Mouse (Mus musculus) lung, postnatal 0 days (tissue): ENCODE results near the gene Aasdhppt. TPM values are rescaled to one million over a fixed set of nuclear protein-coding genes. Genes with fewer than 3 reads are reported as not detected.

ENCODE experiments used
- ATAC-seq: fragments of 200-750 bp; cut with Nextera tagmentation; 2 replicates; pipeline ENCODE4 v1.8.0; 2017; ENCODE audit warnings: moderate library complexity
- DNase-seq: peaks from one replicate; pipeline ENCODE4 v3.0.0-alpha.2; 2016; ENCODE audit warnings: low spot score
- H3K27ac ChIP-seq: fragments of 300-500 bp; sonication (generic); 2 replicates; pipeline ENCODE4 v1.5.1; 2014; ENCODE audit warnings: antibody characterized with exemption, mild to moderate bottlenecking, low read length, mixed read lengths
- H3K27me3 ChIP-seq: fragments of 300-500 bp; sonication (generic); replicated peaks from 2 replicates; pipeline ENCODE4 v1.6.1; 2014; ENCODE audit warnings: low read length, mixed read lengths; ENCODE audit not compliant: insufficient read depth
- H3K36me3 ChIP-seq: fragments of 300-500 bp; sonication (generic); 2 replicates; pipeline ENCODE4 v1.6.1; 2014; ENCODE audit warnings: low read length, mixed read lengths; ENCODE audit not compliant: insufficient read depth
- H3K4me1 ChIP-seq: fragments of 300-500 bp; sonication (generic); 2 replicates; pipeline ENCODE4 v1.6.1; 2014; ENCODE audit warnings: antibody characterized with exemption, low read depth, low read length, mixed read lengths; ENCODE audit not compliant: insufficient read depth
- H3K4me2 ChIP-seq: fragments of 300-500 bp; sonication (generic); replicated peaks from 2 replicates; pipeline ENCODE4 v1.6.1; 2014; ENCODE audit warnings: low read depth, mild to moderate bottlenecking, low read length, moderate library complexity, mixed read lengths
- H3K4me3 ChIP-seq: fragments of 300-500 bp; sonication (generic); 2 replicates; pipeline ENCODE4 v1.5.1; 2014; ENCODE audit warnings: low read depth, low read length
- H3K9ac ChIP-seq: fragments of 300-500 bp; sonication (generic); replicated peaks from 2 replicates; pipeline ENCODE4 v1.6.1; 2014; ENCODE audit warnings: low read depth, mild to moderate bottlenecking
- H3K9me3 ChIP-seq: fragments of 300-500 bp; sonication (generic); 2 replicates; pipeline ENCODE4 v1.6.1; 2016; ENCODE audit warnings: low read length, mixed read lengths
- CTCF ChIP-seq: IDR thresholded peaks from 2 replicates; pipeline ENCODE4 v1.5.1; 2016; ENCODE audit warnings: antibody characterized with exemption, mild to moderate bottlenecking
- EP300 ChIP-seq: IDR thresholded peaks from 2 replicates; pipeline ENCODE4 v1.6.1; 2016; ENCODE audit warnings: antibody characterized with exemption, mild to moderate bottlenecking, control low read depth
- WGBS: fragments of 180-500 bp; shearing (Covaris S2); extraction: QIAGEN DNeasy Blood & Tissue Kit; methylation state at CpG from one replicate; pipeline ENCODE4 v1.1.7; 2014; 5-methylcytosine and 5-hydroxymethylcytosine counted together
- microRNA-seq: library from miRNA; unstranded; fragments of <30 nt; microRNA quantifications from one replicate; pipeline ENCODE4, GENCODE M21; 2016
- polyA plus RNA-seq: library from polyadenylated mRNA; unstranded; fragments of >200 nt; fragmentation: Nextera tagmentation; extraction: Ambion mirVana; gene quantifications from 2 replicates; pipeline ENCODE4 v1.2.1, GENCODE M21; 2015

The Aasdhppt gene
- polyA plus RNA-seq, 1 experiment from 2014 or later = 19.7 TPM

DNA sequence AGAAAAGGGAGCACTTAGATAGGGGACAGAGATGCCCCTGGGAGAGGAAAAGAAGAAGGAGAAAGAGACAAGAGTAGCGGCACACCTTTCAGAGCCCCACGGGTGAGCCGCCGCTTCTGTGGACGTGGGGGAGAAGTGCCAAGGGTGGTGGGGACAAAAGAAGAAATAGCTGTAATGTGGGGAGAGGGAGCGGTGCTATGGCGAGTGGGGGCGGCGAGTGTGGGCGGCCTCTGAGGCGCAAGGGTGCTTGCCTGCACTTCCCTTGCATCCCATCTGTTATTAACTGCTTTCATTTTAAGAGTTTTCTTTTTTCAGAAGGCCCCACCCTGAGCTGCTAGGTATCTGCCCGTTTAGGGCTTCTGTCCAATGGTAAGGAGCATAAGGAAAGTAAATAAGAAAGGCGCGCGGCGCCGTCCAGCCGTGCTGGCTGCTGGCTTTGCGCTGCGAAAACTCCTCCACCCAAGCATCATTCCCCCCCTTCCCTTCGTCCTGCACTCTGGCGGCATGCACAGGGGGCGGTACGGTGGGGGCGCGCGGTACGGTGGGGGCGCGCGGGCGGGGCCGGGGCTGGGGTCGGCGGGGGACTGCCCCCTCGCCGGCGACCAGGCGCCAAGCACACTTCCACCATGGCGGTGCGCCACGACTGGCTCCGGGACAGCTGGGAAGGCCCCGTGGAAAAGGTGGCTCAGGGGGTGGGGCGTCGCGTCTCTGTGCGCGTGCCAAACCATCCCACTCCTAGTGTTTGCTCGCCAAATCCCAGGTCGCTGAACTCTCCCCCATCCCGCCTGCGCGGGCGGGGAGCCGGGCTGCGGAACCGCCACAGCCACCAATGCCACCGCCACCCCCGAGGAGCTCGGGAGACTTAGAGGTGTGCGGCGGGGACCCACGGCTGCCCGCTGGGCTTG, 49.2 kb downstream of the Aasdhppt start:
- H3K9ac ChIP-seq = no peak overlapping the region
- no peaks in the 10 kb centered on the region for H3K36me3 ChIP-seq
- peaks cover 6% of the 10 kb centered on the region for H3K9me3 ChIP-seq
- 0 out of 2 replicates have a peak overlapping the region, but pooled peaks have one; percentile 15 for H3K4me3 ChIP-seq
- H3K4me1 ChIP-seq = no peaks in the 10 kb centered on the region
- H3K27me3 ChIP-seq = no peaks in the 10 kb centered on the region
- ATAC-seq = peak; percentile 38; the same call in 1 of the 2 replicates
- 60% methylated on average over 64 of the region's 65 CpGs for WGBS
- H3K27ac ChIP-seq = no peak overlapping the region
- peak overlapping the region; percentile 17; the same call in 1 of the 2 replicates for H3K4me2 ChIP-seq
- DNase-seq = peak; percentile 24
- no peak for TF ChIP-seq EP300
- no peak for TF ChIP-seq CTCF

DNA sequence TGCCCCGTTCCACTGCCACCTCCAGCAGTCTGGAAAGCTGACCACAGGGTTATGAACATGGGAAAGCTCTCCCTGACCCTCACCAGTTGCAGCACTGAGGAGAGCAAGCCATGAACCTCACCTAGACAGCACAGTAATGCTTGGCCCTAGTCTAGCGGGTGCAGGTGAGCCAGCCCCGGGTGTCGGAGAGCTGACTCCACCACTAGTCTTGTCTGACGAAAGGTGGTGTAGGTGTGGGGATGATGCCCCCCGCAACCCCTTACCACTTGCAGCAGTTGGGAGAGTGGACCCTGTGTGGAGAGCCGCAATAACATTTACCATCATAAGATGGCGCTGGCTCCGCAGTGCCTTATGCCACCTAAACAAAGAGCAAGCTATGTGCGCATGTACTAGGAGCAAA, 50.2 kb downstream of the Aasdhppt start:
- Histone ChIP-seq H3K27ac (no peak overlapping the region), H3K4me2 (no peak overlapping the region), H3K36me3 (no peaks in the 10 kb centered on the region), H3K9me3 (peaks cover 6% of the 10 kb centered on the region), H3K4me3 (no peak overlapping the region), H3K9ac (no peak overlapping the region), H3K4me1 (no peaks in the 10 kb centered on the region), H3K27me3 (no peaks in the 10 kb centered on the region)
- ATAC-seq (no peak), DNase-seq (no peak)
- 86% methylated on average over 10 of the region's 10 CpGs for WGBS
- no peak for TF ChIP-seq CTCF
- no peak for TF ChIP-seq EP300

Small RNAs within 50 kb of the gene (microRNA-seq; reads per million reads assigned to microRNA genes)
- not detected for gene Gm22195

Other genes starting within 250 kb of the Aasdhppt start
- 7.9 and 9.3 TPM in 2 replicates for gene Kbtbd3, start 362 bp upstream of the Aasdhppt start, polyA plus RNA-seq
- gene Msantd4, start 67.1 kb upstream of the Aasdhppt start, polyA plus RNA-seq = 20.2 and 20.7 TPM in 2 replicates